Mouse (Mus musculus) heart, postnatal 25 days (tissue): Measurements from ENCODE around the gene B4galt2. TPM values are rescaled to one million over a fixed set of nuclear protein-coding genes. Genes with fewer than 3 reads are reported as not detected.

Source experiments
- DNase-seq: peaks from one replicate; pipeline ENCODE4 v3.0.0; 2022; ENCODE audit warnings: low spot score
- intact Hi-C: fragments of 180-260 bp; cut with DNase I; formaldehyde crosslinking; loops from one replicate; pipeline ENCODE4 v1.15.1; 2025
- total RNA-seq, 2 experiments: library from RNA; stranded (reverse); gene quantifications; 2 replicates each; pipeline ENCODE4 v1.2.3; 2021

Gene B4galt2
- total RNA-seq, 2 experiments from 2014 or later = 4.5 to 5.2 TPM

GRCm38 (mm10) chr4:117878703-117879102 lies 4.6 kb downstream of the B4galt2 start:
- DNase-seq = no peak
- intact Hi-C loops = no loop called here

GRCm38 (mm10) chr4:117878301-117878700 lies 5.0 kb downstream of the B4galt2 start:
- intact Hi-C loops = no loop called here

GRCm38 (mm10) chr4:117873615-117874014 lies 9.7 kb downstream of the B4galt2 start:
- intact Hi-C loops = no loop called here
- DNase-seq = no peak

More at GRCm38 (mm10) chr4:117878301-117878700, 5.0 kb downstream of the B4galt2 start:
- DNase-seq = no peak

DNA sequence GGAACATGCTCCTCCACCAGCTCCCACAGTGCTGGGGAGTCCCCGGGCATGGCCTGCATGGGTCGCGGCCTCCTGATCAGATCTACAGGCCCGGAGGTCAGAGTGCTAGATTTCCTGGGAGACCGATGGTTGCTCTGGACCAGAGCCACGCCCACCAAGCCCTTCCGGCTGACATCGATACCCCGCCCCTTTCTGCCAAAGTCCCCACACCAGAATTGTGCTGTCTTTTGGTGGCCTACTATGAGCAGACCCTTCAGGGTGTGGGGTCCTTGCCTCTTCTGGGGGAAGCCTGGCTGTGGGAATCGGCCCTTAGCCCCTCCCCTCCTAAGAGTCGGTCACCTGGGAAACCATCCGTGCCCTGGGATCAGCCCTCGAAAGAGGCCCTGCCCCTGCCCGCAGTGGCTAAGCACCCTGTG lies 10.8 kb downstream of the B4galt2 start, which contains the start of gene Ccdc24:
Gene Ccdc24 (minus strand): TSS at position 87 of the 416 bp plus-strand sequence.
- intact Hi-C loops = no loop called here
- no peak for DNase-seq

- DNase-seq = no peak
- intact Hi-C loops = no loop called here
These were observed 11.5 kb downstream of the B4galt2 start for GRCm38 (mm10) chr4:117871787-117872186.

- intact Hi-C loops = no loop called here
- DNase-seq = no peak
These were observed 12.8 kb downstream of the B4galt2 start for GRCm38 (mm10) chr4:117870437-117870836.

- intact Hi-C loops = loop anchor here (2.0 to 5.0 kb wide), 2 partner anchors 41 to 57 kb away; no protein-coding TSS in a partner anchor
- no peak for DNase-seq
These were observed 14.0 kb downstream of the B4galt2 start for GRCm38 (mm10) chr4:117869317-117869716.

- intact Hi-C loops = loop anchor here (2.0 to 5.0 kb wide), 2 partner anchors 39 to 56 kb away; no protein-coding TSS in a partner anchor
- no peak for DNase-seq
These were observed 15.5 kb downstream of the B4galt2 start for GRCm38 (mm10) chr4:117867823-117868222.

DNA sequence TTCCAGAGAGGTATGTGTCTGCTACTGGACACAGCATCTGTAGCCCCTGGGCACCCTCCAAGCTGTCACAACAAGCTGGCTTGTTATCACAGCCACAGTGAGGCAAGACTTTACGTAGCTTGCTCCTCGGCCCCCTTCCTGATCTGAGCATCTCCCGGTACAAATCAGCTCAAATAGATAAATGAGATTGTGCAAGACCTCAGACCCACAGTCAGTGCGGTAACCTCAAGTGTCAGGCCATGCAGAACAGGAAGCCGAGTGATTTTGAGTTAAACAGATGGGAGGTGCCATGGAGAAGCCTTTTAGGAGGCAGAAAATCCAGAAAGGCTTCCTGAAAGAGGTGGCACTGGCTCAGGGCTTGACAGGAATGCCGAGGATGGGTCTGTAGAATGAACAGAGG lies 16.3 kb downstream of the B4galt2 start:
- intact Hi-C loops = loop anchor here (5.0 kb wide), 1 partner anchor 55 kb away; no protein-coding TSS in a partner anchor
- DNase-seq = no peak

DNA sequence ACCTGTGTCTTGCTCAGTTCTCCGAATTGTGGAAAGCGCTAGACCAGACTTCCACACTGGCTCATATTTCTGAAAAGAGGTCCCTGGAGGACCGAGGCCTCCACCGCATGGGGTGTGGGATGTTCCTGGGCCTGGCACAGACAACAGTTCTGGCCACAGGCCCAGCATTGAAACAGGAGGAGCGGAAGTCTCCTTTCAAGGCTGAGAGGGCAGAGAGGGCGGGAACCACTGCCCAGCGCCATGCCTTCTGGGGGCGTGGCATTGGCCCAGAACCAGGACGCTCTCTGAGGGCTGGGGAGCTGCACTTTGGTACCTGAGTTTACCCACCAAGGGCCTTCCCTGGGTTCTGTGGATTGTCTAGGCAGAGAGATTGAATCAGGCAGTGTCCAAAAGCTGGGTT lies 17.2 kb downstream of the B4galt2 start:
- DNase-seq = no peak
- intact Hi-C loops = loop anchor here (5.0 kb wide), 1 partner anchor 54 kb away; no protein-coding TSS in a partner anchor

- DNase-seq = no peak
- intact Hi-C loops = no loop called here
These were observed 20.5 kb downstream of the B4galt2 start for GRCm38 (mm10) chr4:117862823-117863222.

DNA sequence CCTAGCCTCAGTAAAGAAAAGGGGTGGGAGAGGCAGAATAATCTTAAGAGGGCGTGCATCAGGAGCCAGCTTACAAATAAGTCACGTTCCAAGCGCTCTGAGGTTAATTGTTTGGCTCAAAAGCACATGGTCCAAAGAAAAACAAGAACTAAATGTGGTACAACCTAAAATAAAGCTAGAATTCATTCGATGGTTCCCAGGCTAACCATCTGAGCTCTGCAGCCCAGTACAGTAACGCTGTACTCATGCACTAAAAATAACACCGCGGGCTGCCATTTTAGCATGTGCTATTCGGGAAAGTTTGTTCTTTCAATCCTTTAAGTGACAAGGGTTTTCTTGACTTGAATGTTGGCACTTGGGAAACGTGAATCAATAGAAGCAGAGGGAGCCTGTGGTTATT lies 22.7 kb downstream of the B4galt2 start:
- no peak for DNase-seq
- intact Hi-C loops = no loop called here

- intact Hi-C loops = loop anchor here (2.0 kb wide), 1 partner anchor 30 kb away; no protein-coding TSS in a partner anchor
- DNase-seq = no peak
These were observed 24.5 kb downstream of the B4galt2 start for GRCm38 (mm10) chr4:117858794-117859193.

DNA sequence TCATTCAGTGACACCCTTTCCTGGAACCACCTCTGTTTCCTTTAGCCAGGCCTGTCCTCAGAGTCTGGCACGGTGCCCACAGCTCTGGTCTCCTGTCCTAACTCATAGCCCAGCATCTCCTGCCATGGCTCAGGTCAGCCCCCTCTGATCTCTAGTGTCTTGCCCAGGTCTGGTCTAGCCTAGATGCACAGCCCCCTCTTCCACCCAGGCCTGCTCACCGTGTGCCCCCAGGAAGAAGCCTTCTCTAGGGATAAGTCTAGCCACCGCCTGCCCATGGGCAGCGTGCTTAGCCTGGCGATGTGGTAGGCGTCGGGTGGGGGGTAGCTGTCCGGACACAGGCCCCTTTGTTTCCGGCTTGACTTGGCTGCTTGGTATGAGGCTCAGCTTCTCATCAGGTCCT lies 28.1 kb downstream of the B4galt2 start:
- intact Hi-C loops = no loop called here

GRCm38 (mm10) chr4:117852152-117852868 lies 31.0 kb downstream of the B4galt2 start:
- intact Hi-C loops = no loop called here
- DNase-seq = no peak

More for the DNA sequence above, 28.1 kb downstream of the B4galt2 start:
- DNase-seq = no peak

DNA sequence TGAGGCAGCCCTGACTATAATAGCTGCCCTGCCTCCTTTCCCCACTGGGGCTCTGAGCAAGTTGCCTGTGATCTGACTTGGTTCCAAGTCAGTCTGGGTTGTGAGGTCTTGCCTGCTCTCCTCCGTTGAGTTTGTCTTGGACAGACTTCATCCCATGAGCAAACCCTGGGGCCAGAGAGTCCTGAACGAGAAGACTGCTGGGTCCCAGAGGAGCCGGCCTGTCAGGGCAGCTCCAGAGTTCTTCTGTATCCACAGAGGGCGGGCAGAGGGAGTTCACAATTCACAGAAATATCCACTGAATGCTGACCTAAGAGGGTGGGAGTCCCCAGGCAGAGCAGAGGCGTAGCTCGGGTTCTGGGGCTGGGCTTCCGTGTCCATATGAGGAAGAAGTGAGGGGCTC lies 32.4 kb downstream of the B4galt2 start:
- intact Hi-C loops = no loop called here
- DNase-seq = peak; percentile 62

DNA sequence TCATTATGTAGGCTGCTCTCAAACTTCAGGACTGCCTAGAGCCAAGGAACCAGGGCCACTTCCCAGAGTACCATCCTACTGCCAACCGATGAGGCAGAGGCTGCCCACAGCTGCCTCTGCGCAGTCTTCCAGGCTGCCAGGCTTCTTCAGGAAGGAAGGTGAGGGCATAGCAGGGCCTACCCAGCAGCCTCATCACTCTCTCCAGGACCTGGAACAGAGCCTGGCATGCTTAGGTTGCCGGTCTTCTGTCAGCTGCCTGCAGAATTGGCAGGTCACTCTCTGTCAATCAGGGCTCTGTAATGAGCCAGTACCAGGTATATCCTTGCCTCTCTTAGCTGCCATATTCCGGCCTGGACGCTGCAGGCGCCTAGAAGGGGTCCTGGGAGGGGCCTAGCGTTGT lies 33.1 kb downstream of the B4galt2 start:
- intact Hi-C loops = no loop called here
- no peak for DNase-seq

- no peak for DNase-seq
- intact Hi-C loops = no loop called here
These were observed 33.8 kb downstream of the B4galt2 start for GRCm38 (mm10) chr4:117849506-117849905.

- no peak for DNase-seq
- intact Hi-C loops = no loop called here
These were observed 34.2 kb downstream of the B4galt2 start for GRCm38 (mm10) chr4:117849063-117849462.

- DNase-seq = no peak
These were observed 36.3 kb downstream of the B4galt2 start for GRCm38 (mm10) chr4:117847011-117847410.

GRCm38 (mm10) chr4:117846261-117846660 lies 37.0 kb downstream of the B4galt2 start:
- DNase-seq = no peak
- intact Hi-C loops = no loop called here

More at GRCm38 (mm10) chr4:117847011-117847410, 36.3 kb downstream of the B4galt2 start:
- intact Hi-C loops = no loop called here
